Mouse (Mus musculus): Measurements from ENCODE around the gene Gm10642. TPM values are rescaled to one million over a fixed set of nuclear protein-coding genes. Genes with fewer than 3 reads are reported as not detected.

Gene Gm10642
- total RNA-seq, 1 experiment, result 0.13 TPM

- no peak overlapping the region for H3K9ac ChIP-seq (ENCODE audit: insufficient read depth, low read depth, low read length, poor library complexity, severe bottlenecking)
- no peaks in the 10 kb centered on the region for H3K4me1 ChIP-seq (ENCODE audit: control insufficient read depth in 2 of 2, insufficient read depth in 2 of 2, low read length in 2 of 2, poor library complexity in 1 of 2)
- H3K9me3 ChIP-seq (ENCODE audit: control insufficient read depth, insufficient read depth, low read depth, low read length), result no peaks in the 10 kb centered on the region
- no peak overlapping the region for H3K4me3 ChIP-seq (ENCODE audit: insufficient read depth in 1 of 2, low read depth in 1 of 2, low read length in 2 of 2, poor library complexity in 1 of 2, severe bottlenecking in 1 of 2)
- H3K36me3 ChIP-seq (ENCODE audit: control insufficient read depth, insufficient read depth, low read length, poor library complexity, severe bottlenecking), result no peaks in the 10 kb centered on the region
- DNase-seq (ENCODE audit: low read depth, low spot score), result no peak
- no peak for TF ChIP-seq ZNF384 (IDR thresholded peaks at IDR 0.05; ENCODE audit: low read depth, low read length)
- no peak for TF ChIP-seq HCFC1 (IDR thresholded peaks at IDR 0.05; ENCODE audit: borderline replicate concordance, insufficient read depth, low read length)
- TF ChIP-seq CHD2 (IDR thresholded peaks at IDR 0.05; ENCODE audit: low read depth, low read length), result no peak
- no peak for TF ChIP-seq MAFK (IDR thresholded peaks at IDR 0.05; ENCODE audit: insufficient read depth, low read depth, low read length)
- H3K27ac ChIP-seq (ENCODE audit: insufficient read depth, low read depth, low read length, poor library complexity, severe bottlenecking), result no peak overlapping the region
- in situ Hi-C loops (cut with MboI; ENCODE audit: low sequenced_read_pairs in 2 of 2, unreplicated experiment in 2 of 2), result loop anchor here in 1 of 2 experiments (25.0 kb wide), 1 partner anchor 422 kb away; no protein-coding TSS in a partner anchor
These were observed 8.8 kb downstream of the Gm10642 start for GRCm38 (mm10) chr9:70664847-70665246.

GRCm38 (mm10) chr9:70665372-70666145 is 9.5 kb downstream of the Gm10642 start:
- no peak overlapping the region for H3K9ac ChIP-seq (ENCODE audit: insufficient read depth, low read depth, low read length, poor library complexity, severe bottlenecking)
- H3K36me3 ChIP-seq (ENCODE audit: control insufficient read depth, insufficient read depth, low read length, poor library complexity, severe bottlenecking), result no peaks in the 10 kb centered on the region
- no peak for TF ChIP-seq CHD2 (IDR thresholded peaks at IDR 0.05; ENCODE audit: low read depth, low read length)
- TF ChIP-seq ZC3H11A (IDR thresholded peaks at IDR 0.05; ENCODE audit: borderline replicate concordance, low read depth, low read length), result no peak
- TF ChIP-seq ZNF384 (IDR thresholded peaks at IDR 0.05; ENCODE audit: low read depth, low read length), result no peak
- TF ChIP-seq MAFK (IDR thresholded peaks at IDR 0.05; ENCODE audit: insufficient read depth, low read depth, low read length), result no peak
- no peak for TF ChIP-seq HCFC1 (IDR thresholded peaks at IDR 0.05; ENCODE audit: borderline replicate concordance, insufficient read depth, low read length)
- H3K9me3 ChIP-seq (ENCODE audit: control insufficient read depth, insufficient read depth, low read depth, low read length), result no peaks in the 10 kb centered on the region
- H3K27ac ChIP-seq (ENCODE audit: insufficient read depth, low read depth, low read length, poor library complexity, severe bottlenecking), result no peak overlapping the region
- DNase-seq (ENCODE audit: low read depth, low spot score), result no peak
- no peak overlapping the region for H3K4me3 ChIP-seq (ENCODE audit: insufficient read depth in 1 of 2, low read depth in 1 of 2, low read length in 2 of 2, poor library complexity in 1 of 2, severe bottlenecking in 1 of 2)
- H3K4me1 ChIP-seq (ENCODE audit: control insufficient read depth in 2 of 2, insufficient read depth in 2 of 2, low read length in 2 of 2, poor library complexity in 1 of 2), result no peaks in the 10 kb centered on the region
- in situ Hi-C loops (cut with MboI; ENCODE audit: low sequenced_read_pairs in 2 of 2, unreplicated experiment in 2 of 2), result loop anchor here in 1 of 2 experiments (25.0 kb wide), 1 partner anchor 422 kb away; no protein-coding TSS in a partner anchor

- no peak overlapping the region for H3K27ac ChIP-seq (ENCODE audit: insufficient read depth, low read depth, low read length, poor library complexity, severe bottlenecking)
- no peaks in the 10 kb centered on the region for H3K9me3 ChIP-seq (ENCODE audit: control insufficient read depth, insufficient read depth, low read depth, low read length)
- no peak overlapping the region for H3K4me3 ChIP-seq (ENCODE audit: insufficient read depth in 1 of 2, low read depth in 1 of 2, low read length in 2 of 2, poor library complexity in 1 of 2, severe bottlenecking in 1 of 2)
- no peak overlapping the region for H3K9ac ChIP-seq (ENCODE audit: insufficient read depth, low read depth, low read length, poor library complexity, severe bottlenecking)
- H3K4me1 ChIP-seq (ENCODE audit: control insufficient read depth in 2 of 2, insufficient read depth in 2 of 2, low read length in 2 of 2, poor library complexity in 1 of 2), result no peaks in the 10 kb centered on the region
- in situ Hi-C loops (cut with MboI; ENCODE audit: low sequenced_read_pairs in 2 of 2, unreplicated experiment in 2 of 2), result loop anchor here in 1 of 2 experiments (25.0 kb wide), 1 partner anchor 420 kb away; no protein-coding TSS in a partner anchor
- TF ChIP-seq MAFK (IDR thresholded peaks at IDR 0.05; ENCODE audit: insufficient read depth, low read depth, low read length), result no peak
- no peaks in the 10 kb centered on the region for H3K36me3 ChIP-seq (ENCODE audit: control insufficient read depth, insufficient read depth, low read length, poor library complexity, severe bottlenecking)
- no peak for DNase-seq (ENCODE audit: low read depth, low spot score)
These were observed 10.8 kb downstream of the Gm10642 start for GRCm38 (mm10) chr9:70666811-70667210.

- in situ Hi-C loops (cut with MboI; ENCODE audit: low sequenced_read_pairs in 2 of 2, unreplicated experiment in 2 of 2), result loop anchor here in 1 of 2 experiments (25.0 kb wide), 1 partner anchor 419 kb away; no protein-coding TSS in a partner anchor
- no peaks in the 10 kb centered on the region for H3K9me3 ChIP-seq (ENCODE audit: control insufficient read depth, insufficient read depth, low read depth, low read length)
These were observed 12.0 kb downstream of the Gm10642 start for GRCm38 (mm10) chr9:70668048-70668447.

More at GRCm38 (mm10) chr9:70668048-70668447, 12.0 kb downstream of the Gm10642 start:
- DNase-seq (ENCODE audit: low read depth, low spot score), result no peak
- Histone ChIP-seq H3K27ac (ENCODE audit: insufficient read depth, low read depth, low read length, poor library complexity, severe bottlenecking) (no peak overlapping the region), H3K4me3 (ENCODE audit: insufficient read depth in 1 of 2, low read depth in 1 of 2, low read length in 2 of 2, poor library complexity in 1 of 2, severe bottlenecking in 1 of 2) (no peak overlapping the region), H3K9ac (ENCODE audit: insufficient read depth, low read depth, low read length, poor library complexity, severe bottlenecking) (no peak overlapping the region), H3K36me3 (ENCODE audit: control insufficient read depth, insufficient read depth, low read length, poor library complexity, severe bottlenecking) (no peaks in the 10 kb centered on the region), H3K4me1 (ENCODE audit: control insufficient read depth in 2 of 2, insufficient read depth in 2 of 2, low read length in 2 of 2, poor library complexity in 1 of 2) (no peaks in the 10 kb centered on the region)
- TF ChIP-seq ZNF384 (IDR thresholded peaks at IDR 0.05; ENCODE audit: low read depth, low read length) (no peak), MAFK (IDR thresholded peaks at IDR 0.05; ENCODE audit: insufficient read depth, low read depth, low read length) (no peak), CHD2 (IDR thresholded peaks at IDR 0.05; ENCODE audit: low read depth, low read length) (no peak), HCFC1 (IDR thresholded peaks at IDR 0.05; ENCODE audit: borderline replicate concordance, insufficient read depth, low read length) (no peak), ZC3H11A (IDR thresholded peaks at IDR 0.05; ENCODE audit: borderline replicate concordance, low read depth, low read length) (no peak)
